Mouse (Mus musculus): ENCODE measurements around the gene Eps8.

Eps8 gene

GRCm38 (mm10) chr6:137654776-137655175 is at the start of gene Eps8:
Eps8 (minus strand) TSS chr6:137654876.
- DNase-seq = no peak

DNA sequence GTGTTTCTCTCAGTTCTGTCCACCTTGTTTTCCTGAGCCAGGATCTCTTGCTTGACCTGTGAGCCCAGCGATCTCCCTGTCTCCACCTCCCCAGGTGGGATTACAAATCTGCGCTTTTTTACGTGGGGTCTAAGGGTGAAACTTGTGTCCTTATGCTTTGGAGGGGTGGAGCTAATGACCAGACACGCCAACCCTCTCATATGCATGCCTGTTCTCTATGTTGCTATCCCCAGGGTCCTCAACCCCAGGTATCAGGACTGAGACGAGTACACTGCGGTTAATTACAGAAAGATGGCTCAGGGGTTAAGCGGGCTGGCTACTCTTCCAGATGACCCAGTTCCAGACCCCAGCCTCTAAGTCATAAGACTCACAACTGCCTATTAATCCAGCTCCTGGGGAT is 48.8 kb upstream of the Eps8 start:
- no peak for DNase-seq

- DNase-seq = no peak
Measured at GRCm38 (mm10) chr6:137702918-137703317, 48.2 kb upstream of the Eps8 start.

- DNase-seq = no peak
Measured at GRCm38 (mm10) chr6:137702186-137702585, 47.5 kb upstream of the Eps8 start.

GRCm38 (mm10) chr6:137699434-137699833 is 44.8 kb upstream of the Eps8 start:
- DNase-seq = no peak

DNA sequence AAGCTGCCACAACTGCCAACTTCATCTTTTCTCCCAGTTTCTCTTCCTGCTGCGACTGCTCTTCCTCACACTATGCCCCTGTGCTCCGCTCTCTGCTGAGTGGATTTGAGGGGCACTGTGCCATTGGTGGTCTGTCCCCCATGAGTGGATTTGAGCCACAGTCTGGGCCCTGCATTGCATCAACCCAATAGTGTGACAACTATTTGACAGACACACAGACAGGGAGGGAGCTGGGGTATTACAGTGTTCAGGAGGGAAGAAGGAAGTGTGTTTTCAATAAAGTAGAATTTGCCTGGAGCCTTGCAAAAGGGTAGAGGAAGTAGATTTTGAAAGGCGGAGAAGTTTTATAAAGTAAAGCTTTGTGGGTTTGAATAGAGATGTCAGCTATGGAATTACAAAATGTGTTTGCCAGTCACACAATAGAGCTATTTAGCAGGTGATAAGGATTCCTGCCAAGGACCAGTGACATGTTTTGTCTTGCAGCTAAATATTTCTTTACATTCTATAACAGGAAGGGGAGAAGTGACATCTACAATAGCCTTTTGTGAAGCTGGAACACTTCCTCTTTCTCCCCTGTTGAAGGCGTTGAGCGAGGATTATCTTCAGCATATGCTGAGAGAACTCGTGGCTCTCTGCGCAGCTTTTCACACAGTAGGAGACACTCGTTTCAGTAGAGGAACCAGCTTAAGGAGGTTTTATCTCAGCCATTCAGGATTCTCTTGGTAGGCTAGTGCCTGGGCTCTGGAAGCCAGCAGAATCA is 41.9 kb upstream of the Eps8 start:
- no peak for DNase-seq

GRCm38 (mm10) chr6:137695046-137695445 is 40.4 kb upstream of the Eps8 start:
- no peak for DNase-seq

GRCm38 (mm10) chr6:137694310-137694709 is 39.6 kb upstream of the Eps8 start:
- DNase-seq = no peak

GRCm38 (mm10) chr6:137690550-137691119 is 36.0 kb upstream of the Eps8 start:
- DNase-seq = no peak

DNA sequence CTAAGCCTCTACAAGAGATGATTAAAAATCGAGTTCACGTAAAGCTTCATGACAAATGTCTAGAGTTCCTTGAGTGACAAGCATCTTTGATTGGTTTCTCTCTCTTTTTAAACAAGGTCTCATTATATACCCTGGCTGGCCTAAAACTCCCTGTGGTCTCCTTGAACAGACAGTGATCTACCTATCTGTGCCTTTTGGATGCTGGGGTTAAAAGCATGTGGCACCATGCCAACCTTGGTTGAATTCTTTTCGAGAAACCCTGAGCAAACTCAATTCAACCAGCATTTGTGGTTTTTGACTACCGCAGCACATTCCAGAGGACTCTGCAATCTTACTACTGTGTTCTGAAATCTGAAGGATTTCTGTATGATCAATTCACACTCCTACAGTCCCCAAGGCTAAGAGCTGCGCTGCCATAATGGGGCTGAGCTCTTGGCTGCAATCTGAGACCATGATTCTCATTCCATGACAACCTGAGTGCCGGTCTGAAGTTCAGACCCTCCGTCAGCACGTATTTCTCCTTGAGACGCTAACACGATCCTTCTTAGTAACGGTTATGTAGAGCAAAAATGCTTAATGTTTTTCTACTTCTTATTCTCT is 33.9 kb upstream of the Eps8 start:
- no peak for DNase-seq

DNA sequence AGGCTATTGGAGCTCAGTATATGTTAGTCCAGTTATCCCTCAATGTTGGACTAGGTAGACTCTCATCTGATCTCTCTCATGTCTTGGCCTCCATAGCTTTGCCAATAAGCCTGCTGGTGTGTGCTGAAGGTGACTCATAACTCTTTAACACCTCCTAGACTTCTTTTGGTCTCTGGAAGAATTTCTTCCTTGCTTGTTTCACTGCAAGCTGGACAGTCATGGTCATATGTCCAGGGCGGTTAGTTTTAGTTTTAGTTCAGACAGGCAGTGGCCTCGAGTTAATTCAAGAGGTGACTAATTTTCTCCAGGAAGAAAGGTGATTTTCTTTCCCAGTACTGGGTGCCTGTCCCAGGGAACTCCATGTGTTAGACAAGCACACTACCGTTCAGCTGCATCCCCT is 33.4 kb upstream of the Eps8 start:
- DNase-seq = no peak

GRCm38 (mm10) chr6:137687667-137688066 is 33.0 kb upstream of the Eps8 start:
- no peak for DNase-seq

- no peak for DNase-seq
Measured at GRCm38 (mm10) chr6:137682629-137683028, 28.0 kb upstream of the Eps8 start.

DNA sequence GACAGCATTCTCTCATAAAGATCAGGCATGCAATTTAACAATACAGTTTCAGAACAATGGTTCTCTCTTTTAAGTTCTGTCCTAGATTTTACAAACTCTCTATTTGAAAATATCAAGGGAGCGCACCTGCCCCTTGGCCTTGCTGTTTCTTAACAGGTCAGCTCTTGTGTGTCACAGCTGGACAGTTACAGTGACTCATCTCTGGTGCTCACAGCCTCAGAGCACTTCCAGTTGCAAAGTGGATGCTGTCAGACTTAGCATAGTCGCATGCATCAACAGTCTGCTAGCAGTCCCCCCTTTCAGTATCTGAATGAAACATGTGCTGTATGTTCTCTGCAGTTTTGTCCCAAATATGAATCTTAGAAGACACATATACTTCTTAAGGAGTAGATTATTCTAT is 26.3 kb upstream of the Eps8 start:
- no peak for DNase-seq

GRCm38 (mm10) chr6:137676581-137676980 is 21.9 kb upstream of the Eps8 start:
- DNase-seq = no peak

- DNase-seq = no peak
Measured at GRCm38 (mm10) chr6:137675556-137675955, 20.9 kb upstream of the Eps8 start.

GRCm38 (mm10) chr6:137673301-137673700 is 18.6 kb upstream of the Eps8 start:
- DNase-seq = no peak

- DNase-seq = no peak
Measured at GRCm38 (mm10) chr6:137671561-137671960, 16.9 kb upstream of the Eps8 start.

GRCm38 (mm10) chr6:137670820-137671219 is 16.1 kb upstream of the Eps8 start:
- no peak for DNase-seq

DNA sequence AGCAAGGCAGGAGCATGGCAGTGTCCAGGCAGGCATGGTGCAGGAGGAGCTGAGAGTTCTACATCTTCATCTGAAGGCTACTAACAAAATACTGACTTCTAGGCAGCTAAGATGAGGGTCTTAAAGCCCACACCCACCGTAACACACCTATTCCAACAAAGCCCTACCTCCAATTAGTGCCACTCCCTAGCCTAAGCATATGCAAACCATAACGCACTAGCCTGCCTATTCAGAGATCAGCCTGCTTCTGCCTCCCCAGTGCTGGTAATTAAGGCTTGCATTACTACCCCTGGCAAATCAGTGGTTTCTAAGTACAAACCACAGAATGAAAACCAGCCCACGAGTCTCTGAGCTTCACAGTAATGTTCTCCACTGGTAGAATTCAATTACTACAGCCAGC is 15.2 kb upstream of the Eps8 start:
- DNase-seq = no peak

- DNase-seq = no peak
Measured at GRCm38 (mm10) chr6:137669433-137669832, 14.8 kb upstream of the Eps8 start.

DNA sequence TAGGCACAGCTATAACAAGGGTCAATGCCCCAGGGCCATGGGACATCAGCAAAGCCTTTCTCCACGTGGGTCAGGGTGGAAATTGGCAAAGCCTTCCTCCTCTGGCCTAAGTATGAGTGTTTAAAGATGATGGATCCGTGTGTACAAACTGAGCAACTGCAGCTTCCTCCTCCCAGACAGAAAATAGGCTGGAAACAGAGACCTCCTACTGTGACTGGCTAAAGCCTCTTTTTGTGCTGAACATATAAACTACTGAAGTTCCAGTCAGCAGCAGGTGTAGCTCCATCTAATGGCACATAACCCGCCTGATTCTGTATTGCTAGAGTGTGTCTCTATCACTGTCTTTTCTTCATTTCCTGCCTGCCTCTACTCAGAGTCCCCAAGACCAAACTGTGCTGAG is 13.7 kb upstream of the Eps8 start:
- no peak for DNase-seq

DNA sequence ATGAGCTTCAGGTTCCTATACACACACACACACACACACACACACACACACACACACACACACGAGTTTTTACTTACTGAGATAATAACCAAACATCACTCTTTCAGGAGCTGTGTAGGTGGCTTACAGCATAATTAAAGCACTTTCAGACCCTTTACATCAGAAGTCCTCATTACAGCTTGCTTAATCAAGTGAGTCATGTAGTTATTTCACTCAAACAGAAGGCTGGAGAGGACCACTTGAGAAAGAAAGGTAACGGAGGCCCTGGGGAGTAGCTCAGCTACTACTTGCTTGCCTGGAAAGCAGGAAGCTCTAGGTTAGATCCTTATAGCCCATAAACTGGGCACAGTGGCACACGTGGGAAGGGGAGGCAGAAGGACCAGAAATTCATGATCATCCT is 13.0 kb upstream of the Eps8 start:
- DNase-seq = no peak

GRCm38 (mm10) chr6:137664936-137665335 is 10.3 kb upstream of the Eps8 start:
- DNase-seq = no peak
